Mouse (Mus musculus): Measurements from ENCODE around the gene Lmo7.

Gene Lmo7

GRCm38 (mm10) chr14:101729237-101729971 lies at the start of gene Lmo7, which contains the start of gene Gm9922:
Gene Lmo7, plus strand, starts transcription at chr14:101729957.
Gene Gm9922, minus strand, starts transcription at chr14:101729814.
- DNase-seq (ENCODE audit: low read depth, low spot score) = no peak

- no peak for DNase-seq (ENCODE audit: low read depth, low spot score)
These were observed 42.1 kb upstream of the Lmo7 start for GRCm38 (mm10) chr14:101687696-101688095.

GRCm38 (mm10) chr14:101688406-101688805 lies 41.4 kb upstream of the Lmo7 start:
- DNase-seq (ENCODE audit: low read depth, low spot score) = no peak

DNA sequence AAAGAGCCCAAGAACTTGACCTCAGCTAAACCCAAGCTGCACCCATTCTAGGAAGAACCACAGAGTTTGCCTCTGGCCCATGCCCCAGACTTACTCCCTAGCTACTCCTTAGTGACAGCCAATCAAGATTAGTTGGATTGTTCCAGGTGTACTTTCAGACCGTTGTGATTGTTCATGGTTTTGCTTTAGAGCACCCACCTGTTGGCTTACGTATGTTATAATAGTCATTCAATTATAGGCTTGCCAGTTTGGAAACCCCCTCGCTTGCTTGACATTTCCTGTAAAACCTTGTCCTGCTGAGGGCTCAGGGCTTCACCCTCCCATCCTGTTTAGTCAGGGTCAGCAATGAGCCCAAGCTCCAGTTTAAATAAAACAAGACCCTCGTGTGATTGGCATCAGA lies 25.3 kb upstream of the Lmo7 start:
- no peak for DNase-seq (ENCODE audit: low read depth, low spot score)

- no peak for DNase-seq (ENCODE audit: low read depth, low spot score)
These were observed 22.7 kb upstream of the Lmo7 start for GRCm38 (mm10) chr14:101707088-101707487.

GRCm38 (mm10) chr14:101714414-101714813 lies 15.3 kb upstream of the Lmo7 start:
- DNase-seq (ENCODE audit: low read depth, low spot score) = no peak

DNA sequence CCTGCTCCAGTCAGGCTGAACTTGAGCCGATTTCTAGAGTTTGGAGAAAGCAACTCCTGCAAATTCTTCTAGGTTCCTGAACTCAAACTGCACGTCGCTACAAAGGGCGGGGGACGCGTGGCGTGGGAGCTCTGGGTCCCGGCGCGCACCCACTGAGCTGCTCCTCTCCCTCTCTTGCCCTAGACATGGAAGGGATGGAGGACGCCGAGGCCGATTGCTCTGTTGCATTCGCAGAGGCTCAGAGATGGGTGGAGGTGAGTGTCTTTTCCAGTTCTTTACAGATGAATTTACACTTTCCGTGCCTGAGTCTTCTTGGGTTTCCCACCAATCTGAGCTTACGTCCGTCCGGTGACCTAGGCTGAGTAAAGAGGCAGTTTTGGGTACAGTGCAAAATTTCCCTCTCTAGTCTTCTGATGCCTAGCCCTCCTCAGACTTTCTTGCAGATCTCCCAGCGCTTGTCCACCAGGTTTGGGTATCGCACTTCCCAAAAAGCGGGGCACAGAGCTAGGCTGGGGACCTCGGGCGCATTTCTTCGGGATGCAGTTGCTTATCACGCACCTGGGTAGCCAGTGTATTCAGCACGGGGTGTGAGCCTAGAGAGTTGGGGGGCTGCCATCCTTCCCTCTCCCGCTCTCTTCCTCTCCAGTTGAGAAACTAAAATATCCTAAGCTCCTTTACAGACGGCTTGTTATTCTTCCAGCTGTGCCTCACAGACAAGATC lies 375 bp downstream of the Lmo7 start:
- DNase-seq (ENCODE audit: low read depth, low spot score) = no peak

DNA sequence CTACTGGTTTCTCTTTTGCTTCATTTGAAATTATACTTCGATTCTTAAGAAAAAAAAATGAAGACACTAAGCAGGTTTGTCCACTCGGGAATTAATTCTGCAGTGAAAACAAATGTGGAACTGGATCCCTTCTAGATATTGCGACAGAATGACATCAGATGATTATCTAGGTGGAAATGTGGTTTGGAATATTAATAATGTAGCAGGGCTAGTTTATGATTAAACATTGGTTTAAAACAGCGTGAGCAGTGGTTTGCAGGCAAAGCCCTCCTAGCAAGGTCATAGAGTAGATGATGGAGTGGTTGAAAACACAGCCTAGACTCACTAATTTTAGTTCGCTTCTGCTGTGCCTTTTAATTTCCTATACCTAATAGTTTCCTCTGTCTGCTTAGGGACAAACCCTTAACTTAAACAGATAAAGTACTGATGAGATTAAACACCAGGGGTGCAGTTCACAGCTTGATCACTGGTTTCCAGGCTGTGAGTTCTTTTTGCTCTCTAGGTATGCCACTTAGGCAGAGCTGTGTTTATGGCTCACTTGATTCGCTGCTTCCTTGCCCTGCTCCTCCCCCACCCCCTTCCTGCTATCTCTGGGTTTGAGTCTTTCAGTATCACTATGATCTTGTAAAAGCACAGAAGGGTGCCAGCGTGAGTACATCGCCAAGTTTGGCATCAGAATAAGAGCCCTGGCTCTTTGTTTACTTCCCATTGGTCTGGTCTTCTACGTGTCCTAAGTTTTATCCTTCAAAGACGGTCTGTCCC lies 4.0 kb downstream of the Lmo7 start:
- no peak for DNase-seq (ENCODE audit: low read depth, low spot score)

- DNase-seq (ENCODE audit: low read depth, low spot score) = no peak
These were observed 7.7 kb downstream of the Lmo7 start for GRCm38 (mm10) chr14:101737501-101737900.

DNA sequence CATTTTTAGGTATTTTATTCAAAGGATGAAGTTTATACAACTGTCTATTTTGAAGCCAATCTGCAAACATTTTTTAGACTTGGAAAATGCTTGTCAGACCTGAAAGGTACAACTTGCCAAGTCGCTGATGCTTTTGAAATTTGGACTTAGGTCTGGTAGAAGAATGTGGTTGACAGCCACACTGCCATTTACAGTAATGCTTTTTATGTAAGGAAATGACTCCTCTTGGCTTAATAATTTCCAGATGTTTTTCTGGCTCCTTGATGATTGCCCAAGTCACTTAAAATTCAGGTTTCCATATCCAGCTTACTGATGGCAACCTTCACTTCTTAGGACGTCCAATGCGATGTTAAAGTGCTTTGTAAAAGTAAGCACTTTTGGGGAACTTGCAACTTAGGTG lies 16.9 kb downstream of the Lmo7 start:
- DNase-seq (ENCODE audit: low read depth, low spot score) = no peak

DNA sequence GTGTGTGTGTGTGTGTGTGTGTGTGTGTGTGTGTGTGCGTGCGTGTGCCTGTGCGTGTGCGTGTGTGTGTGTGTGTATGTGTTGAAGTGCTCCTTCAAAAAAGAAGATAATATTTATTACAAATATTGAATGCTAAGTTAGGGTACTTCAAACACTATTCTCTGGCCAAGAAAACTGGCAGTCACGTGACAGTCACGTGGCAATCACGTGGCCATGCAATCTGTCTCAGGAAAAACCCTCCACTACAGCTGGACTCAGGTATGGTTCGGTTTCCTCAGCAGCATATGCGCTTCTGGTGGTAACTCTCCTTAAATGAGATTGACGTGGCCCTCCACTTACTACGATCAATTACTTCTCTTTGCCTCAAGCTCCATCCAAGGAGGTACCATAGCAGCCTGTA lies 18.1 kb downstream of the Lmo7 start:
- DNase-seq (ENCODE audit: low read depth, low spot score) = no peak

DNA sequence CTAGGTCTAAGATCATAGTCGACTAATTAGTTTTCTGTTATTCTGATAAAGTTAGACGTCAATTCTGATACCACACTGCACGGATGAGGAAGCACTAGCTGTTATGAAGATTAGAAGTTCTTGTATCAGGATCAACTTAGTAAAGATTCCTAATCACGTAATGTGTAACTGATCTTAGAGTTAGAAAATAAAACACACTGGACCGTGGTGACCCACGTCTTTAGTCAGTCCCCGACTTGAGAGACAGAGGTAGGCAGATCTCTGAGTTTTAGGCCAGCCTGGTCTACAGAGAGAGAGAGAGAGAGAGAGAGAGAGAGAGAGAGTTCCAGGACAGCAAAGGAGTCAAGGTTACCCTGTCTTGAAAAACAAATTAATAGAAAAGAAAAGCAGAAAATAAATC lies 18.7 kb downstream of the Lmo7 start:
- no peak for DNase-seq (ENCODE audit: low read depth, low spot score)

GRCm38 (mm10) chr14:101750910-101751309 lies 21.2 kb downstream of the Lmo7 start:
- no peak for DNase-seq (ENCODE audit: low read depth, low spot score)

DNA sequence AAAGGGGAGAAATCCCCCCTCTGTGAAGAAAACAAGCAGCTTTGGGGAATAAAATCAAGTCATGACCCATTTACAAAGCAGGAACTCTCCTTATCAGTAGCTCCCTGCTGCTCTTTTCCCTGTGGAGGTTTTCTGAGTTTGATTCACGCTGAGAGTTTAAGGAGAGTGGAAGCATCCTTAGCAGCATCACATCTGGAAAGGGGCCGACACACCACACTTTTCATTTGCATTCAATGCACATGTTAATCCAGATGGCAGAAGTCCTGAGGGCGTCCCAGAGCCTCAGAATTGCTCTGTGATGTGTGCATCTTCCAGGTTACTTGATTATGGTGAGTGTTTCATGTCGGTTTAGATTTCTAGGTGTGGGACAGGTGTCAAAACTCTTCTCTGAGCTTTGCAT lies 25.7 kb downstream of the Lmo7 start:
- DNase-seq (ENCODE audit: low read depth, low spot score) = no peak

- no peak for DNase-seq (ENCODE audit: low read depth, low spot score)
These were observed 32.5 kb downstream of the Lmo7 start for GRCm38 (mm10) chr14:101762267-101762666.

- no peak for DNase-seq (ENCODE audit: low read depth, low spot score)
These were observed 34.1 kb downstream of the Lmo7 start for GRCm38 (mm10) chr14:101763762-101764295.

GRCm38 (mm10) chr14:101771336-101771735 lies 41.6 kb downstream of the Lmo7 start:
- DNase-seq (ENCODE audit: low read depth, low spot score) = no peak

DNA sequence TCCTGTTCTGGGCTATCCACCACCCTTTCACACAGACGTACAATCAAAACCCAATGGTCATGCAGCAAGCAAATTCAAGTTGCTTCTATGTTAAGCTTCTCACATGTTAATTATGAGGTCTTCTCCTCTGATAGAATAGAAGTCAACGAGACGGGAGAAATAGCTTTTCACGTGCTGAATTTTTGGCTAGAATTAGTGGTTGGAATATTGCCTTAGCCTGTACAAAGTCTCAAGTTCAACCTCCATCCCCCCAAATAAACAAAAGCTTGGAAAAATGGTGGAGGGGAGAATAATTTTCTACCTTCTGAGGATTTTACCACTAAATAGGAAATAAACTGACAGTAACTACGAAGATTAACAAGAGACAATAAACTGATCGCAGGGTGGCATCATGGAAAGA lies 42.0 kb downstream of the Lmo7 start:
- no peak for DNase-seq (ENCODE audit: low read depth, low spot score)

DNA sequence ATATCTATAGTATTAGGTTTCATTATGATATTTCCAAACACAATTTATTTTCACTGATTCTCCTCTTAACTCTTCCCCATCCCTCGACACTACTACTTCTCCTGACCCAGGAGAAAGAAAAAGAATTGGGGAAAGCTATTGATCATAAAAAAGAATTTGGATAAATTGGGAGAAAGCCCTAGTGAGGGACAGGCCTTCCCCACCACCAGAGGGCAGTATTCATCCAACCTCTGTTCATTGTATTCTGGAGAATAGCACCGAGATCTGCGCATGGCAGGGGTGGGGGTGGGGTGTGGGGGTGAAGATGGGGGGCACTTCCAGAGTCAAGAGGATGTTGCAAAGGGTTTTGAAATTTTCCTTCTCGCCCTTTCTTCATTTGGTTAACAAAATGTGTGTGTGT lies 44.9 kb downstream of the Lmo7 start:
- DNase-seq (ENCODE audit: low read depth, low spot score) = no peak

- no peak for DNase-seq (ENCODE audit: low read depth, low spot score)
These were observed 46.8 kb downstream of the Lmo7 start for GRCm38 (mm10) chr14:101776296-101777128.

DNA sequence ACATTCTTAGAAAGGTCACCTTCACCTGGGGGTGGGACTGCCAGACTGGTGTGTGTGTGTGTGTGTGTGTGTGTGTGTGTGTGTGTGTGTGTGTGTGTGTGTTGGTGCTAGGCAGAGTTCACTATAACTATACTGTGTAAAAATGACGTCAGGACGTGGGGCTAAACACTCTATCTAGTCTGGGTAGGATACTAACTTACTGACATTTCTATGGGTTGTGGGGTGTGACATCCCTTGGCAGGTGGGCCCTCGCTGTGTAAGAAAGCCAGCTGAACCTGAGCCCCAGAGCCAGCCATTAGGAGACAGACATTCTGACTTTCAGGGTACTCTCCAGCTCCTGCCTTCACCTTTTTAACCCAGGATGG lies 47.4 kb downstream of the Lmo7 start:
- no peak for DNase-seq (ENCODE audit: low read depth, low spot score)
